Mouse (Mus musculus): ENCODE data around the gene Ank3.

Gene Ank3

DNA sequence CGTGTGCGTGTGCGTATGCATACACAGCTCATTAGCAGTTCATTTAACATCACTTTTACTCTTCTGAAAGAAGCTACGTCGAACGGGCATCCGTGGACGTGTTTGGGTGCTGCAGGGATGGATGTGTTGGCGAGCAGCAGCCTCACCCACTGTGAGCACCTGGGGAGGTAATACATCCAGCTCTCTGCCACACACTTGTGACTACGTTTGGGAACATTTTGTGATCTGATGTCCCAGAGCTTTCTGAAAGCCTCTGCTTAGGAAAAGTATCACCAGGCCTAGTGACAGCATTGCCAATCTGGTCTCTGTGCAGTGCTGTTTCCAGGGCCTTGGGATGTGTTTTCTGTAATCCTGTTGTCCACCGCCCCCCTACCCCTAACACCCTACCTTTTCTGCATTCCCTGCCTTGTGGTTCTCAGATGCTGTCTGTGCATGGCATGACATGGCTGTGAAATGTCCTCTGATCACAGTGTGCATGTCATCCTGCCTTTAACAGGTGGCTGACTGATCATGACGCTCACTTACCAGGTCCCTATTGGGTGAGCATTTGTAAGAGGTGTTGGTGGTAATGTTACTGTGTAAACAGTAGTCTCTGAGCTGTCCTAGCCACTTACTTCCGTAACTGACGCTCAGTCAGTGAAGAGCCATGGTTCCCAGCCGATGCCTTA is 178.6 kb downstream of the Ank3 start:
- in situ Hi-C loops (cut with MboI; ENCODE audit: low pct_unique_long_range_greater_than_20kb in 1 of 2, low sequenced_read_pairs in 2 of 2, unreplicated experiment in 1 of 2): no loop called here

GRCm38 (mm10) chr10:69577729-69578061 is 179.1 kb downstream of the Ank3 start:
- in situ Hi-C loops (cut with MboI; ENCODE audit: low pct_unique_long_range_greater_than_20kb in 1 of 2, low sequenced_read_pairs in 2 of 2, unreplicated experiment in 1 of 2): no loop called here

GRCm38 (mm10) chr10:69579585-69579984 is 181.0 kb downstream of the Ank3 start:
- in situ Hi-C loops (cut with MboI; ENCODE audit: low pct_unique_long_range_greater_than_20kb in 1 of 2, low sequenced_read_pairs in 2 of 2, unreplicated experiment in 1 of 2): no loop called here

GRCm38 (mm10) chr10:69581525-69581924 is 183.0 kb downstream of the Ank3 start:
- in situ Hi-C loops (cut with MboI; ENCODE audit: low pct_unique_long_range_greater_than_20kb in 1 of 2, low sequenced_read_pairs in 2 of 2, unreplicated experiment in 1 of 2): no loop called here

GRCm38 (mm10) chr10:69583874-69584481 is 185.4 kb downstream of the Ank3 start:
- in situ Hi-C loops (cut with MboI; ENCODE audit: low pct_unique_long_range_greater_than_20kb in 1 of 2, low sequenced_read_pairs in 2 of 2, unreplicated experiment in 1 of 2): no loop called here

GRCm38 (mm10) chr10:69584566-69584965 is 186.0 kb downstream of the Ank3 start:
- in situ Hi-C loops (cut with MboI; ENCODE audit: low pct_unique_long_range_greater_than_20kb in 1 of 2, low sequenced_read_pairs in 2 of 2, unreplicated experiment in 1 of 2): no loop called here

GRCm38 (mm10) chr10:69585271-69585670 is 186.7 kb downstream of the Ank3 start:
- in situ Hi-C loops (cut with MboI; ENCODE audit: low pct_unique_long_range_greater_than_20kb in 1 of 2, low sequenced_read_pairs in 2 of 2, unreplicated experiment in 1 of 2): no loop called here

GRCm38 (mm10) chr10:69594186-69595131 is 195.9 kb downstream of the Ank3 start:
- in situ Hi-C loops (cut with MboI; ENCODE audit: low pct_unique_long_range_greater_than_20kb in 1 of 2, low sequenced_read_pairs in 2 of 2, unreplicated experiment in 1 of 2): no loop called here

DNA sequence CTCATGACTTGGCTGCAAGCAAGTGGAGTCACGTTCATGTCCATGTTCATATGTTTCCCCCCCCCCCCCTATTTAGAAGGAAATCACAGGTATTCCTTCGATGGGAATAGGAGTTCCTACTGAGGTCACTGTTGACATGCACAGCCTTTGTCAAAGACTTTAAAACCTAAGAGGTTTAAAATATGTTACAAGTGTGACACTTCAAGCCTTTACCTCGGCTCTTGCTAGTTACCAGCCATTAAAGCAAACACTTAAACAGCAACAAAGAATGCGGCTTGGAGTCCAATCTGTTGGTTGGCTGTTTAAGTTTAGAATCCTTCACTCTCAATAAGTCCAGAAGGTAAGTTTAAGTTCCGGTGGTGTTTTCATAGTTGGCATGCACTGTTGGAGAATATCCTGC is 196.9 kb downstream of the Ank3 start:
- in situ Hi-C loops (cut with MboI; ENCODE audit: low pct_unique_long_range_greater_than_20kb in 1 of 2, low sequenced_read_pairs in 2 of 2, unreplicated experiment in 1 of 2): no loop called here

- in situ Hi-C loops (cut with MboI; ENCODE audit: low pct_unique_long_range_greater_than_20kb in 1 of 2, low sequenced_read_pairs in 2 of 2, unreplicated experiment in 1 of 2): no loop called here
These were observed 202.9 kb downstream of the Ank3 start for GRCm38 (mm10) chr10:69601471-69601870.

DNA sequence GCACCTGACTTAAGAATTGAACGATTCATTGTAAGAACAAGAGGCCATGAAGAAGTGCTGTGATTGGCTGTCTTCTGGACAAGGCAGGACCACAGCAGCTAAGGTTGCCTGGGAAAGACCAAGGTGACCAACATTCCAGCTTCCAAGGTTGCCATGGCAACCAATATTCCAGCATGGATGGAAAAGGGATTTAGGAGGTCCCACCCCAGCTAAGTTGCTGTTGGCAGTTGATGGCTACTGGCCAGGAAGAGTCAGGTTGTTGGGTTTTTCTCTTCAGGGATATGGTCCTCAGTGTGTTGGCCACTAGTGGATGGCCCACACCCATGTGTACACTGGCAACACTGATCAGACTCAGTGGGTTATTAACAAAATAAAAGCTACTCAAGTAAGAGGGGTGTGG is 204.1 kb downstream of the Ank3 start:
- in situ Hi-C loops (cut with MboI; ENCODE audit: low pct_unique_long_range_greater_than_20kb in 1 of 2, low sequenced_read_pairs in 2 of 2, unreplicated experiment in 1 of 2): no loop called here

DNA sequence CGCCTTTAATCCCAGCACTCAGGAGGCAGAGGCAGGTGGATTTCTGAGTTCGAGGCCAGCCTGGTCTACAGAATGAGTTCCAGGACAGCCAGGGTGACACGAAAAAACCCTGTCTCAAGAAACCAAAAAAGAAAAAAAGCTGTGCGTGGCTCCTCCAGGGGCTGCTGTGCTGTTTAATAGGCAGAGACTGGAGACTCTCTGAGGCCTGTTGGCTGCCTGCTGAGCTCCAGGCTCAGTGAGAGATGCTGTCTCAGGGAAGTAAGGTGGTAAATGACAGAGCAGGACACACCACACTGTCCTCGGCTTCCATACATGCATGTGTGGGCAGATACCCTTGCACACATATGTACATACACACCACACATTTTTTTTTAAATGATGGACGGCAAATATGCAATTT is 206.0 kb downstream of the Ank3 start:
- in situ Hi-C loops (cut with MboI; ENCODE audit: low pct_unique_long_range_greater_than_20kb in 1 of 2, low sequenced_read_pairs in 2 of 2, unreplicated experiment in 1 of 2): no loop called here

DNA sequence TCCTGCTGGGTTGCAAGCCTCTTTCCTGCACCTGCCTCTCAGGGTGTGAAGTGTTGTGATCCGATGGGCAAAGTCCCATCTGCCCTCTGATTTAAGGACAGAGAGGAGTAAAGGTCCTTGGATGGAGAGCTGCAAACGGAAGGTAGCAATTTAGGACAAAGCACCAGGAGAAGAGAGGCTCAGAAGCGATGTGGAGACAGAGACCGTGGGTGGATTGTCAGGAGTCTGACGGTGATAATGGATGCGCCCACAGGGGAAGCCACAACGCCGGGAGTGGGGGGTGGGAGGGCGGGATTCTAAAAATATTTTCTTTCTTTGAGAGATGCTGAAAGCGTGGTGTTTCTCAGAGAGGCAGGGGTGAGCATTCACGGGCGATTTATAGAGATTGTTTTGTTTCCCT is 206.6 kb downstream of the Ank3 start:
- in situ Hi-C loops (cut with MboI; ENCODE audit: low pct_unique_long_range_greater_than_20kb in 1 of 2, low sequenced_read_pairs in 2 of 2, unreplicated experiment in 1 of 2): no loop called here

DNA sequence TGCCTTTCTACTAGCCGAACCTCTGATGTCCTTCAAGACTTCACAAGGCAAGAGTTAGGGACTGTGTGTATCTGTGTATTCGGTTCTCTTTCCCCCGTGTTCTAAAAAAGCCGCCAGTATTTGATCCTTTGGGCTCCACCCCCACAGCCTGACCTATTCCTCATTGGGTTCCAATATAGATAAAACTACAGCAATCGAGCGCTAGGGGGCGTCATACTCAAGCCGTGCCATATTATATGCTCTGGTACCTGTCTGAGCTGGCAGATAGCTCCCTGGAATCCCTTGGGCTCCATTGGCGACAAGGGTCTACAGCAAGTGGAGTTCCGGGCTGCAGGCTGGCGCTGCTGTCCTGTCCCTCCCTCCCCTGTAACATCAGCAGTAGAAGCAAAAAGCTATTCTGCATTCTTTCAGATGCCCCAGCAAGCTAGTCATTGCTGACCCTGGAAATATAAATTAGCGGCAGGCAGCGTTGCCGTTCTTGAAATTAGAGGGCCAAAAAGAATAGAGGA is 209.1 kb downstream of the Ank3 start:
- in situ Hi-C loops (cut with MboI; ENCODE audit: low pct_unique_long_range_greater_than_20kb in 1 of 2, low sequenced_read_pairs in 2 of 2, unreplicated experiment in 1 of 2): no loop called here

DNA sequence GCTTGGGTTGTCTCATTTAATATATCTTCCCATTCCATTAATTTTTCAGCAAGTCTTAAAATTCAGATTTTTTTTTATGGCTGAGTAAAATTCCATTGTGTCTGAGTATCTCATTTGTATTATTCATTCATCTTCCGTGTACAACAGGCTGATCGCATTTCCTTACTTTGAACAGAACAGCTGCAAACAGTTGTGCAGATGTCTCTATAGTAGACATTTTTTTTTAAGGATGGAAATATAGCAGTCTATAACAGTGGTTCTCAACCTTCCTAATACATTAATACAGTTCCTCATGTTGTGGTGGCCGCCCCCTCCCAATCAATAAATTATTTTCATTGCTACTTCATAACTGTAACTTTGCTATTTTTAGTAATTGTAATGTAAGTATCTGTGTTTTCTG is 212.7 kb downstream of the Ank3 start:
- in situ Hi-C loops (cut with MboI; ENCODE audit: low pct_unique_long_range_greater_than_20kb in 1 of 2, low sequenced_read_pairs in 2 of 2, unreplicated experiment in 1 of 2): no loop called here

GRCm38 (mm10) chr10:69611839-69612340 is 213.3 kb downstream of the Ank3 start:
- in situ Hi-C loops (cut with MboI; ENCODE audit: low pct_unique_long_range_greater_than_20kb in 1 of 2, low sequenced_read_pairs in 2 of 2, unreplicated experiment in 1 of 2): no loop called here

DNA sequence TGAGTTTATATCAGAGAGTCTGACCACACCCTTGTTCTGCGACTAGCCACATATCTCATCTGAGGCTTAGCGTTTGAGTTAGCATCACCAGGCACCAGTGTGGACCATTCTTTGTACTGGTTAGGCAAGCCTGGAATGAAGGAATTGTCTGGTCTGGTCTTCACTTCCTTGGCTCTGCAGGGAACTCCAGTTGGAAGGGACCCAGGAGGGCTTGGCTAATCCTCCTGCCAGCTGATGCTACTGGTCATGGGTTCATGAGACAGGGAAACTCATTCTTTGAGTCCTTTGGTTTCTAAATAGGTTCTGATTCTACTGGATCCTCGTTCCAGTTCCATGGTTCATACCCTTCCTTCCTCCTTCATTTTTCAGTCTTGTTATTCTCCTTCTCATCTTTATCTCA is 218.4 kb downstream of the Ank3 start:
- in situ Hi-C loops (cut with MboI; ENCODE audit: low pct_unique_long_range_greater_than_20kb in 1 of 2, low sequenced_read_pairs in 2 of 2, unreplicated experiment in 1 of 2): no loop called here

DNA sequence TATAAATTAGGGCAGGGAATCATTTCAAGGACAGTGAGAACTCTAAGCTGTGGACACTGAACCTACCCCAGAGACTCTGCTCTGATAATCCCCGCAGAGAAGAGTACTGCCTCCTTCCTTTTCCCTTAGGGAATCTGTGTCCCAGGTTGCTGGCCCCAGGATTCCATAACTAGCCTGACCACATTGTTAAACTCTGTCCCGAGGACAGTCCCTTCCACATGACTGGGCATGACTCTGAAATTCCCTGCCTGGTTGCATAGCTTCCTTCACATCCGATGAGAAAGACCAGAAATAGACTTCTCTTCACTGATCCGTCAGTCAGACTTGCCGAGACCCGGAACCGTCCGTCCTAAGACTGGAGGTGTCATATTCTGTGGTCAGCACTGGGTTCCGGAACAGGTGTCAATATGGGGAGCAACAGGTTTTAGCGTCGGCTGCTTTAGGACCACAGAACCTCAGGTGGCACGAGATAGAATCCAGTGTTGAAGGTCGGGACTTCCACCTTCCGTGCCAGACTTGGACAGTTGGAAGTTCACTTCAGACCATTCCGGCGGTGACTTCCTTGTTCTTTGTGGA is 219.1 kb downstream of the Ank3 start:
- in situ Hi-C loops (cut with MboI; ENCODE audit: low pct_unique_long_range_greater_than_20kb in 1 of 2, low sequenced_read_pairs in 2 of 2, unreplicated experiment in 1 of 2): no loop called here

All from mouse embryonic stem cell (cell line).